Mouse (Mus musculus): ENCODE measurements around the gene Ccdc34. TPM values are rescaled to one million over a fixed set of nuclear protein-coding genes. Genes with fewer than 3 reads are reported as not detected.

The Ccdc34 gene
- total and polyA plus RNA-seq, 3 experiments = 17.5 to 65.5 (median 33.9) TPM

- TF ChIP-seq GATA2 (IDR thresholded peaks at IDR 0.05; ENCODE audit: borderline replicate concordance, low read depth, low read length) (no peak), TAL1 (conservative IDR thresholded peaks at IDR 0.05; ENCODE audit: low read depth, low read length) (no peak), GATA1 (IDR thresholded peaks at IDR 0.05; ENCODE audit: borderline replicate concordance, low read length) (no peak), CTCF (IDR thresholded peaks at IDR 0.05; ENCODE audit: low read depth, low read length) (no peak), POLR2AphosphoS5 (IDR thresholded peaks at IDR 0.05; ENCODE audit: insufficient replicate concordance, low read depth, low read length) (no peak)
- peaks cover 8% of the 10 kb centered on the region for H3K36me3 ChIP-seq (replicated peaks)
- H3K9me3 ChIP-seq (replicated peaks) = no peaks in the 10 kb centered on the region
- peaks cover 15% of the 10 kb centered on the region; the same call in 1 of the 2 replicates for H3K4me1 ChIP-seq (ENCODE audit: insufficient read depth, low read depth, low read length)
- H3K27me3 ChIP-seq (ENCODE audit: insufficient read depth, low read length) = peaks cover 13% of the 10 kb centered on the region; the same call in 1 of the 2 replicates
- no peak for ATAC-seq (ENCODE audit: extremely low read depth, insufficient number of reproducible peaks, low FRiP score, poor library complexity, severe bottlenecking)
- no peak overlapping the region for H3K4me3 ChIP-seq (ENCODE audit: low read depth, low read length)
- no peak for DNase-seq (ENCODE audit: low spot score)
These were observed 31.4 kb upstream of the Ccdc34 start for GRCm38 (mm10) chr2:109986036-109986785.

GRCm38 (mm10) chr2:109987946-109988345 lies 29.7 kb upstream of the Ccdc34 start:
- H3K27me3 ChIP-seq (ENCODE audit: insufficient read depth, low read length) = peaks cover 13% of the 10 kb centered on the region; the same call in 1 of the 2 replicates
- TF ChIP-seq CTCF (IDR thresholded peaks at IDR 0.05; ENCODE audit: low read depth, low read length) (no peak), TAL1 (conservative IDR thresholded peaks at IDR 0.05; ENCODE audit: low read depth, low read length) (no peak), GATA1 (IDR thresholded peaks at IDR 0.05; ENCODE audit: borderline replicate concordance, low read length) (no peak), GATA2 (IDR thresholded peaks at IDR 0.05; ENCODE audit: borderline replicate concordance, low read depth, low read length) (no peak), POLR2AphosphoS5 (IDR thresholded peaks at IDR 0.05; ENCODE audit: insufficient replicate concordance, low read depth, low read length) (no peak)
- peaks cover 18% of the 10 kb centered on the region for H3K4me1 ChIP-seq (ENCODE audit: insufficient read depth, low read depth, low read length)
- no peaks in the 10 kb centered on the region for H3K9me3 ChIP-seq (replicated peaks)
- H3K36me3 ChIP-seq (replicated peaks) = peaks cover 8% of the 10 kb centered on the region
- ATAC-seq (ENCODE audit: extremely low read depth, insufficient number of reproducible peaks, low FRiP score, poor library complexity, severe bottlenecking) = no peak
- H3K4me3 ChIP-seq (ENCODE audit: low read depth, low read length) = no peak overlapping the region
- no peak for DNase-seq (ENCODE audit: low spot score)

- H3K4me1 ChIP-seq (ENCODE audit: insufficient read depth, low read depth, low read length) = peaks cover 25% of the 10 kb centered on the region
These were observed 28.4 kb upstream of the Ccdc34 start for GRCm38 (mm10) chr2:109989196-109989595.

GRCm38 (mm10) chr2:109989679-109990473 lies 27.7 kb upstream of the Ccdc34 start:
- DNase-seq (ENCODE audit: low spot score) (no peak), ATAC-seq (ENCODE audit: extremely low read depth, insufficient number of reproducible peaks, low FRiP score, poor library complexity, severe bottlenecking) (no peak)
- Histone ChIP-seq H3K27me3 (ENCODE audit: insufficient read depth, low read length) (peaks cover 12% of the 10 kb centered on the region; the same call in 1 of the 2 replicates), H3K36me3 (replicated peaks) (peaks cover 8% of the 10 kb centered on the region), H3K9me3 (replicated peaks) (no peaks in the 10 kb centered on the region), H3K4me3 (ENCODE audit: low read depth, low read length) (no peak overlapping the region), H3K4me1 (ENCODE audit: insufficient read depth, low read depth, low read length) (peaks cover 30% of the 10 kb centered on the region)
- no peak for TF ChIP-seq TAL1 (conservative IDR thresholded peaks at IDR 0.05; ENCODE audit: low read depth, low read length)
- no peak for TF ChIP-seq POLR2AphosphoS5 (IDR thresholded peaks at IDR 0.05; ENCODE audit: insufficient replicate concordance, low read depth, low read length)

More at GRCm38 (mm10) chr2:109989196-109989595, 28.4 kb upstream of the Ccdc34 start:
- Histone ChIP-seq H3K4me3 (ENCODE audit: low read depth, low read length) (no peak overlapping the region), H3K9me3 (replicated peaks) (no peaks in the 10 kb centered on the region), H3K27me3 (ENCODE audit: insufficient read depth, low read length) (peaks cover 13% of the 10 kb centered on the region; the same call in 1 of the 2 replicates), H3K36me3 (replicated peaks) (peaks cover 8% of the 10 kb centered on the region)
- no peak for DNase-seq (ENCODE audit: low spot score)
- no peak for ATAC-seq (ENCODE audit: extremely low read depth, insufficient number of reproducible peaks, low FRiP score, poor library complexity, severe bottlenecking)
- TF ChIP-seq TAL1 (conservative IDR thresholded peaks at IDR 0.05; ENCODE audit: low read depth, low read length) (no peak), GATA2 (IDR thresholded peaks at IDR 0.05; ENCODE audit: borderline replicate concordance, low read depth, low read length) (no peak), POLR2AphosphoS5 (IDR thresholded peaks at IDR 0.05; ENCODE audit: insufficient replicate concordance, low read depth, low read length) (no peak), GATA1 (IDR thresholded peaks at IDR 0.05; ENCODE audit: borderline replicate concordance, low read length) (no peak)

GRCm38 (mm10) chr2:109991754-109992153 lies 25.9 kb upstream of the Ccdc34 start:
- ATAC-seq (ENCODE audit: extremely low read depth, insufficient number of reproducible peaks, low FRiP score, poor library complexity, severe bottlenecking) = no peak
- H3K4me1 ChIP-seq (ENCODE audit: insufficient read depth, low read depth, low read length) = peaks cover 44% of the 10 kb centered on the region
- H3K4me3 ChIP-seq (ENCODE audit: low read depth, low read length) = no peak overlapping the region
- peaks cover 13% of the 10 kb centered on the region; the same call in 1 of the 2 replicates for H3K27me3 ChIP-seq (ENCODE audit: insufficient read depth, low read length)
- peaks cover 4% of the 10 kb centered on the region for H3K36me3 ChIP-seq (replicated peaks)
- DNase-seq (ENCODE audit: low spot score) = no peak
- no peak for TF ChIP-seq GATA2 (IDR thresholded peaks at IDR 0.05; ENCODE audit: borderline replicate concordance, low read depth, low read length)
- H3K9me3 ChIP-seq (replicated peaks) = no peaks in the 10 kb centered on the region

GRCm38 (mm10) chr2:109992448-109993073 lies 25.1 kb upstream of the Ccdc34 start:
- ATAC-seq (ENCODE audit: extremely low read depth, insufficient number of reproducible peaks, low FRiP score, poor library complexity, severe bottlenecking) (peak; percentile 85), DNase-seq (ENCODE audit: low spot score) (peak; percentile 3)
- TF ChIP-seq CTCF (IDR thresholded peaks at IDR 0.05; ENCODE audit: low read depth, low read length) (no peak), TAL1 (conservative IDR thresholded peaks at IDR 0.05; ENCODE audit: low read depth, low read length) (peak; percentile 28; the same call in 1 of the 2 replicates)
- Histone ChIP-seq H3K4me3 (ENCODE audit: low read depth, low read length) (no peak overlapping the region; the same call in 1 of the 2 replicates), H3K9me3 (replicated peaks) (no peaks in the 10 kb centered on the region), H3K36me3 (replicated peaks) (peaks cover 2% of the 10 kb centered on the region), H3K27me3 (ENCODE audit: insufficient read depth, low read length) (peaks cover 13% of the 10 kb centered on the region; the same call in 1 of the 2 replicates), H3K4me1 (ENCODE audit: insufficient read depth, low read depth, low read length) (peaks cover 38% of the 10 kb centered on the region)

All from G1E (cell line).